Comparison of ENCODE assay signal across 29 mouse cellular contexts in genomic region chr7:96707112-96707511, GRCm38 (mm10).
A peak's percentile ranks its signal among the peaks of the same experiment; 100 is the strongest.
DNase-seq lines count a peak whose midpoint lies in the region; ATAC-seq and TF ChIP-seq lines count a peak whose summit lies in the region.
"Had no signal": no experiment of that assay in that cellular context is flagged by ENCODE, and none has a peak within 500 bp of the region (broad histone marks: within the 10 kb centered on the region; RNA-seq: fewer than 3 reads in every experiment).

No protein-coding gene starts in this region.

- no peak for TF ChIP-seq RAD21 in CH12.LX (IDR thresholded peaks at IDR 0.05; ENCODE audit: low read depth, low read length)

- DNase-seq in CD4-positive, CD25-positive, alpha-beta regulatory T cell, adult 2 months (ENCODE audit: low read depth, low spot score) = peak; percentile 17
- peak; percentile 9 for DNase-seq in 3134 (ENCODE audit: extremely low read depth, insufficient read length, low spot score)
- peak; percentile 41 for DNase-seq in CH12.LX (ENCODE audit: extremely low read depth)
- peak; percentile 25 for DNase-seq in NIH3T3 (ENCODE audit: low read depth)
- DNase-seq in layer of hippocampus, adult 8-10 months (ENCODE audit: low spot score in 2 of 2) = no peak
- DNase-seq in testis, postnatal 10 days (ENCODE audit: low spot score) = no peak
- DNase-seq: adrenal gland, adult 8-10 months; adrenal gland, postnatal 36 days; cerebellum, adult 18-20 months; cerebellum, adult 9-11 months; cerebellum, postnatal 25 days; gastrocnemius, postnatal 25 days; heart, adult 18-20 months; heart, postnatal 10 days; heart, postnatal 36 days had no signal

- no peak for TF ChIP-seq POLR2A in CH12.LX (IDR thresholded peaks at IDR 0.05; ENCODE audit: low read depth, low read length)

- in situ Hi-C loops in CH12.LX (cut with MboI; ENCODE audit: low pct_ligation_motif_present, low pct_unique_long_range_greater_than_20kb, low sequenced_read_pairs) = no loop called here

- no peak overlapping the region for H3K9ac ChIP-seq in CH12.LX (ENCODE audit: insufficient read depth, low read depth)
- no peak overlapping the region for H3K9ac ChIP-seq in midbrain, embryonic 15.5 days
- H3K9ac ChIP-seq: embryonic facial prominence, embryonic 13.5 days; forebrain, embryonic 12.5 days; forebrain, embryonic 15.5 days; heart, embryonic 12.5 days; heart, embryonic 15.5 days; hindbrain, embryonic 13.5 days; intestine, embryonic 15.5 days had no signal

- H3K4me3 ChIP-seq in CH12.LX (replicated peaks in 1 of 3; ENCODE audit: low read depth in 2 of 3, low read length in 2 of 3, poor library complexity in 1 of 3) = no peak overlapping the region
- no peak overlapping the region for H3K4me3 ChIP-seq in midbrain, embryonic 15.5 days
- H3K4me3 ChIP-seq: embryonic facial prominence, embryonic 10.5 days; embryonic facial prominence, embryonic 13.5 days; erythroblast, embryonic 14.5 days; forebrain, embryonic 12.5 days; forebrain, embryonic 15.5 days; heart, embryonic 12.5 days; heart, embryonic 15.5 days; hindbrain, embryonic 10.5 days; hindbrain, embryonic 13.5 days; intestine, embryonic 15.5 days had no signal

- peaks cover 5 to 14% of the 10 kb centered on the region in 2 experiments; a peak in 3 of 4 replicates for H3K4me1 ChIP-seq in CH12.LX (ENCODE audit: control insufficient read depth in 1 of 2, insufficient read depth in 2 of 2)
- H3K4me1 ChIP-seq in midbrain, embryonic 15.5 days = no peaks in the 10 kb centered on the region
- H3K4me1 ChIP-seq: forebrain, embryonic 12.5 days; heart, embryonic 12.5 days; heart, embryonic 15.5 days; hindbrain, embryonic 10.5 days; intestine, embryonic 15.5 days had no signal

- TF ChIP-seq EP300 in CH12.LX (IDR thresholded peaks at IDR 0.05; ENCODE audit: low read length) = no peak

- no peak for TF ChIP-seq CTCF in CH12.LX (conservative IDR thresholded peaks at IDR 0.05 in 1 of 2, IDR thresholded peaks at IDR 0.05 in 1 of 2; ENCODE audit: low read depth in 2 of 2, low read length in 2 of 2)

- H3K27ac ChIP-seq in CH12.LX (ENCODE audit: insufficient read depth, low read depth) = no peak overlapping the region
- H3K27ac ChIP-seq in midbrain, embryonic 15.5 days = no peak overlapping the region
- H3K27ac ChIP-seq: embryonic facial prominence, embryonic 10.5 days; embryonic facial prominence, embryonic 13.5 days; forebrain, embryonic 12.5 days; forebrain, embryonic 15.5 days; heart, embryonic 15.5 days; hindbrain, embryonic 10.5 days; hindbrain, embryonic 13.5 days; intestine, embryonic 15.5 days had no signal

- WGBS in midbrain, embryonic 15.5 days = 97% methylated on average over 2 of the region's 2 CpGs

- no peaks in the 10 kb centered on the region for H3K27me3 ChIP-seq in CH12.LX (replicated peaks)
- H3K27me3 ChIP-seq in midbrain, embryonic 15.5 days (replicated peaks) = no peaks in the 10 kb centered on the region
- H3K27me3 ChIP-seq: embryonic facial prominence, embryonic 13.5 days; forebrain, embryonic 15.5 days; intestine, embryonic 15.5 days had no signal

- no peak overlapping the region for H3K4me2 ChIP-seq in CH12.LX (ENCODE audit: insufficient read depth, low read depth, poor library complexity, severe bottlenecking)
- no peak overlapping the region for H3K4me2 ChIP-seq in midbrain, embryonic 15.5 days
- H3K4me2 ChIP-seq: embryonic facial prominence, embryonic 13.5 days; forebrain, embryonic 12.5 days; forebrain, embryonic 15.5 days; heart, embryonic 12.5 days; heart, embryonic 15.5 days; hindbrain, embryonic 13.5 days; intestine, embryonic 15.5 days had no signal

- H3K9me3 ChIP-seq in CH12.LX (replicated peaks; ENCODE audit: low read length) = no peaks in the 10 kb centered on the region
- no peaks in the 10 kb centered on the region for H3K9me3 ChIP-seq in midbrain, embryonic 15.5 days
- H3K9me3 ChIP-seq: embryonic facial prominence, embryonic 10.5 days; embryonic facial prominence, embryonic 13.5 days; forebrain, embryonic 12.5 days; forebrain, embryonic 15.5 days; heart, embryonic 12.5 days; heart, embryonic 15.5 days; hindbrain, embryonic 10.5 days; hindbrain, embryonic 13.5 days; intestine, embryonic 15.5 days had no signal

- dilution Hi-C loops in CH12.LX (cut with MboI; ENCODE audit: extremely low pct_ligation_motif_present, extremely low pct_unique_long_range_greater_than_20kb, low sequenced_read_pairs) = no loop called here

- no peaks in the 10 kb centered on the region for H3K79me2 ChIP-seq in CH12.LX (replicated peaks; ENCODE audit: control insufficient read depth, extremely low read depth, insufficient read depth, poor library complexity, severe bottlenecking)

- H3K36me3 ChIP-seq in CH12.LX (replicated peaks in 1 of 2; ENCODE audit: control insufficient read depth in 1 of 2, insufficient read depth in 1 of 2, low read length in 1 of 2) = no peaks in the 10 kb centered on the region
- H3K36me3 ChIP-seq in midbrain, embryonic 15.5 days (replicated peaks) = no peaks in the 10 kb centered on the region
- H3K36me3 ChIP-seq: heart, embryonic 12.5 days; heart, embryonic 15.5 days; intestine, embryonic 15.5 days had no signal

- no peak for ATAC-seq in CD4-positive, CD25-positive, alpha-beta regulatory T cell, adult 4 months
- no peak for ATAC-seq in midbrain, embryonic 15.5 days (replicated peaks)
- ATAC-seq: activated CD4-positive, CD25-positive, alpha-beta regulatory T cell, adult 4 months; forebrain, embryonic 15.5 days; hindbrain, embryonic 16.5 days; intestine, embryonic 15.5 days had no signal

TF ChIP-seq in CH12.LX, 34 proteins besides CTCF, POLR2A, EP300 and RAD21:
- peak; percentile 21; the same call in 1 of the 2 replicates for TF ChIP-seq JUN (IDR thresholded peaks at IDR 0.05; ENCODE audit: insufficient read depth, low read depth, low read length)
- TF ChIP-seq POLR2AphosphoS2 (IDR thresholded peaks at IDR 0.05; ENCODE audit: low read depth, low read length) = no peak
- peak; percentile 79 for TF ChIP-seq ETS1 (conservative IDR thresholded peaks at IDR 0.05; ENCODE audit: low read depth, low read length)
- 0 out of 2 replicates have a peak, but pooled peaks have one; percentile 43 for TF ChIP-seq MEF2A (IDR thresholded peaks at IDR 0.05; ENCODE audit: borderline replicate concordance, low read depth, low read length)
TF ChIP-seq in CH12.LX: peak in this region for 3.

Comparison
In these comparisons a context has a peak if more than half of its experiments do, and no peak if none do; other contexts are left out.
1. DNase-seq: peak in CD4-positive, CD25-positive, alpha-beta regulatory T cell, adult 2 months (single experiment), 3134 (single experiment), CH12.LX (single experiment) and NIH3T3 (single experiment); none in layer of hippocampus, adult 8-10 months (0 of 2) and testis, postnatal 10 days (single experiment).